Mouse (Mus musculus): Measurements from ENCODE around the gene Vinac1. TPM values are rescaled to one million over a fixed set of nuclear protein-coding genes. Genes with fewer than 3 reads are reported as not detected.

Vinac1 gene
- 0.09 and 0.13 TPM in 2 replicates for total RNA-seq (2014; rRNA removed)
- 0.04 and 0.12 TPM in 2 replicates for polyA plus RNA-seq (2012; rRNA removed)

GRCm38 (mm10) chr2:129047811-129048210 is at the start of gene Vinac1:
Gene Vinac1, minus strand, starts transcription at chr2:129048172.
- H3K9ac ChIP-seq (ENCODE audit: low read depth, low read length), result no peak within 1 kb of the TSS
- H3K27ac ChIP-seq (replicated peaks; ENCODE audit: insufficient read depth, low read depth, low read length), result no peak within 1 kb of the TSS
- no peak for TF ChIP-seq POLR2A (IDR thresholded peaks at IDR 0.05; ENCODE audit: extremely low read depth, insufficient read depth, low read length)
- no peak for TF ChIP-seq CTCF (IDR thresholded peaks at IDR 0.05; ENCODE audit: low read depth, low read length)
- no peaks in the 10 kb centered on the region for H3K27me3 ChIP-seq (ENCODE audit: control insufficient read depth, insufficient read depth, low read length)
- H3K36me3 ChIP-seq (ENCODE audit: control insufficient read depth, insufficient read depth, low read length), result no peaks in the 10 kb centered on the region
- WGBS, result 83% methylated on average over 8 of the region's 8 CpGs
- no peak for DNase-seq (ENCODE audit: extremely low read depth, low read depth, low spot score)
- no peak within 1 kb of the TSS for H3K4me3 ChIP-seq (ENCODE audit: insufficient read depth, low read depth, low read length)
- no peaks in the 10 kb centered on the region for H3K79me2 ChIP-seq (ENCODE audit: control insufficient read depth, insufficient read depth, low read length)
- H3K4me1 ChIP-seq (ENCODE audit: control insufficient read depth, insufficient read depth, low read length), result no peaks in the 10 kb centered on the region

GRCm38 (mm10) chr2:129093926-129094724 is 46.2 kb upstream of the Vinac1 start:
- H3K27me3 ChIP-seq (ENCODE audit: control insufficient read depth, insufficient read depth, low read length), result no peaks in the 10 kb centered on the region
- DNase-seq (ENCODE audit: extremely low read depth, low read depth, low spot score), result peak; percentile 85

GRCm38 (mm10) chr2:129092810-129093209 is 44.8 kb upstream of the Vinac1 start:
- WGBS, result 93% methylated on average over 12 of the region's 12 CpGs
- Histone ChIP-seq H3K36me3 (ENCODE audit: control insufficient read depth, insufficient read depth, low read length) (no peaks in the 10 kb centered on the region), H3K27ac (replicated peaks; ENCODE audit: insufficient read depth, low read depth, low read length) (no peak overlapping the region), H3K27me3 (ENCODE audit: control insufficient read depth, insufficient read depth, low read length) (no peaks in the 10 kb centered on the region), H3K4me1 (ENCODE audit: control insufficient read depth, insufficient read depth, low read length) (peaks cover 4% of the 10 kb centered on the region), H3K79me2 (ENCODE audit: control insufficient read depth, insufficient read depth, low read length) (no peaks in the 10 kb centered on the region), H3K9ac (ENCODE audit: low read depth, low read length) (no peak overlapping the region), H3K4me3 (ENCODE audit: insufficient read depth, low read depth, low read length) (no peak overlapping the region)
- no peak for DNase-seq (ENCODE audit: extremely low read depth, low read depth, low spot score)
- no peak for TF ChIP-seq POLR2A (IDR thresholded peaks at IDR 0.05; ENCODE audit: extremely low read depth, insufficient read depth, low read length)
- no peak for TF ChIP-seq CTCF (IDR thresholded peaks at IDR 0.05; ENCODE audit: low read depth, low read length)

More at GRCm38 (mm10) chr2:129093926-129094724, 46.2 kb upstream of the Vinac1 start:
- Histone ChIP-seq H3K79me2 (ENCODE audit: control insufficient read depth, insufficient read depth, low read length) (no peaks in the 10 kb centered on the region), H3K9ac (ENCODE audit: low read depth, low read length) (no peak overlapping the region), H3K36me3 (ENCODE audit: control insufficient read depth, insufficient read depth, low read length) (no peaks in the 10 kb centered on the region), H3K4me1 (ENCODE audit: control insufficient read depth, insufficient read depth, low read length) (peaks cover 4% of the 10 kb centered on the region), H3K27ac (replicated peaks; ENCODE audit: insufficient read depth, low read depth, low read length) (peak overlapping the region; percentile 55), H3K4me3 (ENCODE audit: insufficient read depth, low read depth, low read length) (no peak overlapping the region)
- WGBS, result 61% methylated on average over 18 of the region's 18 CpGs
- TF ChIP-seq CTCF (IDR thresholded peaks at IDR 0.05; ENCODE audit: low read depth, low read length) (peak; percentile 36; the same call in 1 of the 2 replicates), POLR2A (IDR thresholded peaks at IDR 0.05; ENCODE audit: extremely low read depth, insufficient read depth, low read length) (no peak)

- WGBS, result 88% methylated on average over 4 of the region's 4 CpGs
- TF ChIP-seq POLR2A (IDR thresholded peaks at IDR 0.05; ENCODE audit: extremely low read depth, insufficient read depth, low read length) (no peak), CTCF (IDR thresholded peaks at IDR 0.05; ENCODE audit: low read depth, low read length) (no peak)
- peaks cover 4% of the 10 kb centered on the region for H3K4me1 ChIP-seq (ENCODE audit: control insufficient read depth, insufficient read depth, low read length)
- no peak overlapping the region for H3K4me3 ChIP-seq (ENCODE audit: insufficient read depth, low read depth, low read length)
- no peaks in the 10 kb centered on the region for H3K27me3 ChIP-seq (ENCODE audit: control insufficient read depth, insufficient read depth, low read length)
- no peaks in the 10 kb centered on the region for H3K36me3 ChIP-seq (ENCODE audit: control insufficient read depth, insufficient read depth, low read length)
- H3K9ac ChIP-seq (ENCODE audit: low read depth, low read length), result no peak overlapping the region
- no peak overlapping the region for H3K27ac ChIP-seq (replicated peaks; ENCODE audit: insufficient read depth, low read depth, low read length)
- DNase-seq (ENCODE audit: extremely low read depth, low read depth, low spot score), result no peak
- no peaks in the 10 kb centered on the region for H3K79me2 ChIP-seq (ENCODE audit: control insufficient read depth, insufficient read depth, low read length)
These were observed 42.4 kb upstream of the Vinac1 start for GRCm38 (mm10) chr2:129090370-129090769.

GRCm38 (mm10) chr2:129087520-129087919 is 39.5 kb upstream of the Vinac1 start:
- Histone ChIP-seq H3K27me3 (ENCODE audit: control insufficient read depth, insufficient read depth, low read length) (no peaks in the 10 kb centered on the region), H3K4me1 (ENCODE audit: control insufficient read depth, insufficient read depth, low read length) (no peaks in the 10 kb centered on the region), H3K4me3 (ENCODE audit: insufficient read depth, low read depth, low read length) (no peak overlapping the region), H3K9ac (ENCODE audit: low read depth, low read length) (no peak overlapping the region), H3K27ac (replicated peaks; ENCODE audit: insufficient read depth, low read depth, low read length) (no peak overlapping the region), H3K36me3 (ENCODE audit: control insufficient read depth, insufficient read depth, low read length) (no peaks in the 10 kb centered on the region), H3K79me2 (ENCODE audit: control insufficient read depth, insufficient read depth, low read length) (no peaks in the 10 kb centered on the region)
- TF ChIP-seq POLR2A (IDR thresholded peaks at IDR 0.05; ENCODE audit: extremely low read depth, insufficient read depth, low read length) (no peak), CTCF (IDR thresholded peaks at IDR 0.05; ENCODE audit: low read depth, low read length) (no peak)
- no peak for DNase-seq (ENCODE audit: extremely low read depth, low read depth, low spot score)
- WGBS, result 74% methylated on average over 1 of the region's 1 CpGs

- TF ChIP-seq CTCF (IDR thresholded peaks at IDR 0.05; ENCODE audit: low read depth, low read length) (peak; percentile 74), POLR2A (IDR thresholded peaks at IDR 0.05; ENCODE audit: extremely low read depth, insufficient read depth, low read length) (no peak)
- 63% methylated on average over 2 of the region's 2 CpGs for WGBS
These were observed 37.0 kb upstream of the Vinac1 start for GRCm38 (mm10) chr2:129084959-129085358.

More at GRCm38 (mm10) chr2:129084959-129085358, 37.0 kb upstream of the Vinac1 start:
- H3K27me3 ChIP-seq (ENCODE audit: control insufficient read depth, insufficient read depth, low read length), result no peaks in the 10 kb centered on the region
- H3K4me3 ChIP-seq (ENCODE audit: insufficient read depth, low read depth, low read length), result no peak overlapping the region
- no peak overlapping the region for H3K9ac ChIP-seq (ENCODE audit: low read depth, low read length)
- H3K79me2 ChIP-seq (ENCODE audit: control insufficient read depth, insufficient read depth, low read length), result no peaks in the 10 kb centered on the region
- DNase-seq (ENCODE audit: extremely low read depth, low read depth, low spot score), result peak; percentile 10
- H3K4me1 ChIP-seq (ENCODE audit: control insufficient read depth, insufficient read depth, low read length), result no peaks in the 10 kb centered on the region
- H3K27ac ChIP-seq (replicated peaks; ENCODE audit: insufficient read depth, low read depth, low read length), result no peak overlapping the region
- peaks cover 5% of the 10 kb centered on the region for H3K36me3 ChIP-seq (ENCODE audit: control insufficient read depth, insufficient read depth, low read length)
